Mouse (Mus musculus): ENCODE results near the gene Gtf2a1. TPM values are rescaled to one million over a fixed set of nuclear protein-coding genes. Genes with fewer than 3 reads are reported as not detected.

Gtf2a1 gene
- polyA plus RNA-seq, 1 experiment from 2014 or later = 47.9 TPM

GRCm38 (mm10) chr12:91517808-91518207, 72.5 kb downstream of the Gtf2a1 start:
- 51% methylated on average over 3 of the region's 3 CpGs for WGBS
- ATAC-seq (replicated peaks; ENCODE audit: low FRiP score) (no peak), DNase-seq (ENCODE audit: low spot score) (no peak)
- Histone ChIP-seq H3K36me3 (ENCODE audit: control insufficient read depth, insufficient read depth, low read length) (no peaks in the 10 kb centered on the region), H3K27ac (ENCODE audit: low read depth, low read length) (no peak overlapping the region), H3K9ac (ENCODE audit: low read length) (no peak overlapping the region), H3K4me3 (ENCODE audit: low read depth, low read length) (no peak overlapping the region), H3K4me1 (replicated peaks; ENCODE audit: control insufficient read depth, insufficient read depth, low read length) (no peaks in the 10 kb centered on the region), H3K4me2 (ENCODE audit: low read depth, low read length, severe bottlenecking) (no peak overlapping the region), H3K9me3 (ENCODE audit: control insufficient read depth, low read length) (no peaks in the 10 kb centered on the region; the same call in 1 of the 2 replicates), H3K27me3 (ENCODE audit: control insufficient read depth, insufficient read depth, low read length) (no peaks in the 10 kb centered on the region)

- Histone ChIP-seq H3K4me1 (replicated peaks; ENCODE audit: control insufficient read depth, insufficient read depth, low read length) (no peaks in the 10 kb centered on the region), H3K4me2 (ENCODE audit: low read depth, low read length, severe bottlenecking) (no peak overlapping the region), H3K9me3 (ENCODE audit: control insufficient read depth, low read length) (no peaks in the 10 kb centered on the region), H3K9ac (ENCODE audit: low read length) (no peak overlapping the region), H3K27ac (ENCODE audit: low read depth, low read length) (no peak overlapping the region), H3K27me3 (ENCODE audit: control insufficient read depth, insufficient read depth, low read length) (no peaks in the 10 kb centered on the region), H3K36me3 (ENCODE audit: control insufficient read depth, insufficient read depth, low read length) (no peaks in the 10 kb centered on the region), H3K4me3 (ENCODE audit: low read depth, low read length) (no peak overlapping the region)
- ATAC-seq (replicated peaks; ENCODE audit: low FRiP score) (no peak), DNase-seq (ENCODE audit: low spot score) (no peak)
- WGBS = 78% methylated on average over 6 of the region's 6 CpGs
Observed at GRCm38 (mm10) chr12:91513980-91514379, 76.3 kb downstream of the Gtf2a1 start.

- Histone ChIP-seq H3K9ac (ENCODE audit: low read length) (no peak overlapping the region), H3K4me3 (ENCODE audit: low read depth, low read length) (no peak overlapping the region), H3K27ac (ENCODE audit: low read depth, low read length) (no peak overlapping the region), H3K4me1 (replicated peaks; ENCODE audit: control insufficient read depth, insufficient read depth, low read length) (no peaks in the 10 kb centered on the region), H3K36me3 (ENCODE audit: control insufficient read depth, insufficient read depth, low read length) (no peaks in the 10 kb centered on the region), H3K27me3 (ENCODE audit: control insufficient read depth, insufficient read depth, low read length) (no peaks in the 10 kb centered on the region), H3K9me3 (ENCODE audit: control insufficient read depth, low read length) (no peaks in the 10 kb centered on the region), H3K4me2 (ENCODE audit: low read depth, low read length, severe bottlenecking) (no peak overlapping the region)
- WGBS = 47% methylated on average over 3 of the region's 3 CpGs
- DNase-seq (ENCODE audit: low spot score) (no peak), ATAC-seq (replicated peaks; ENCODE audit: low FRiP score) (peak; percentile 70)
Observed at GRCm38 (mm10) chr12:91511766-91512165, 78.5 kb downstream of the Gtf2a1 start.

Other genes starting within 250 kb of the Gtf2a1 start
- gene Cep128, start 206.1 kb downstream of the Gtf2a1 start, polyA plus RNA-seq (2014; fragmentation: Nextera tagmentation; extraction: Ambion mirVana) = 12.9 TPM in 2 replicates
- 0.31 and 0.36 TPM in 2 replicates for gene Tshr, start 205.9 kb downstream of the Gtf2a1 start, polyA plus RNA-seq (2014; fragmentation: Nextera tagmentation; extraction: Ambion mirVana)
- gene Ston2, start 197.9 kb upstream of the Gtf2a1 start, polyA plus RNA-seq (2014; fragmentation: Nextera tagmentation; extraction: Ambion mirVana) = 13.7 and 16.5 TPM in 2 replicates